Comparison of ENCODE assay signal across 13 mouse cellular contexts in genomic region chr9:9171146-9171816, GRCm38 (mm10).
DNase-seq lines count a peak whose midpoint lies in the region; ATAC-seq and TF ChIP-seq lines count a peak whose summit lies in the region.
"Had no signal": no experiment of that assay in that cellular context is flagged by ENCODE, and none has a peak within 500 bp of the region (broad histone marks: within the 10 kb centered on the region; RNA-seq: fewer than 3 reads in every experiment).

No protein-coding gene starts in this region.

- DNase-seq in embryonic facial prominence, embryonic 11.5 days (ENCODE audit: low spot score) = peak; percentile 24
- no peak for DNase-seq in embryonic facial prominence, embryonic 10.5 days (ENCODE audit: low spot score)
- DNase-seq in kidney, postnatal 0 days (ENCODE audit: low spot score) = peak; percentile 47
- DNase-seq in kidney, postnatal 10 days = no peak
- peak; percentile 18 for DNase-seq in mesoderm, embryonic 11.5 days (ENCODE audit: low read depth, low spot score)
- DNase-seq in adipocyte (ENCODE audit: low spot score) = no peak
- no peak for DNase-seq in cerebellum, adult 11-12 months
- DNase-seq: retina, postnatal 1 day had no signal

- WGBS in embryonic facial prominence, embryonic 11.5 days = 68% methylated on average over 5 of the region's 5 CpGs
- 71% methylated on average over 5 of the region's 5 CpGs for WGBS in embryonic facial prominence, embryonic 10.5 days
- WGBS in kidney, postnatal 0 days = 48% methylated on average over 5 of the region's 5 CpGs

- H3K27ac ChIP-seq in embryonic facial prominence, embryonic 11.5 days (replicated peaks; ENCODE audit: low read depth, low read length) = no peak overlapping the region
- H3K27ac ChIP-seq in embryonic facial prominence, embryonic 10.5 days (replicated peaks) = no peak overlapping the region
- peak overlapping the region; percentile 66; the same call in 1 of the 2 replicates for H3K27ac ChIP-seq in kidney, postnatal 0 days
- peak overlapping the region; percentile 21; the same call in 1 of the 2 replicates for H3K27ac ChIP-seq in embryonic fibroblast, embryonic 13.5 days (ENCODE audit: insufficient read depth, low read length)
- H3K27ac ChIP-seq: liver, embryonic 14.5 days had no signal

- H3K36me3 ChIP-seq in embryonic facial prominence, embryonic 11.5 days (replicated peaks; ENCODE audit: control insufficient read depth, insufficient read depth, low read depth, low read length) = no peaks in the 10 kb centered on the region
- no peaks in the 10 kb centered on the region for H3K36me3 ChIP-seq in embryonic facial prominence, embryonic 10.5 days (replicated peaks)
- H3K36me3 ChIP-seq in kidney, postnatal 0 days (ENCODE audit: insufficient read depth, low read length) = no peaks in the 10 kb centered on the region
- H3K36me3 ChIP-seq: G1E; heart, embryonic 12.5 days had no signal

- TF ChIP-seq POLR2A in embryonic fibroblast, embryonic 13.5 days (IDR thresholded peaks at IDR 0.05; ENCODE audit: low read depth, low read length) = no peak

- no peak overlapping the region for H3K9ac ChIP-seq in embryonic facial prominence, embryonic 11.5 days (replicated peaks; ENCODE audit: low read length)
- H3K9ac ChIP-seq in kidney, postnatal 0 days (ENCODE audit: low read depth, low read length) = no peak overlapping the region
- H3K9ac ChIP-seq: heart, embryonic 12.5 days; liver, embryonic 14.5 days had no signal

- ATAC-seq in embryonic facial prominence, embryonic 11.5 days (replicated peaks; ENCODE audit: insufficient number of reproducible peaks, low FRiP score, low TSS enrichment, low read depth) = no peak
- no peak for ATAC-seq in kidney, postnatal 0 days (replicated peaks; ENCODE audit: low FRiP score, low read depth)
- ATAC-seq: activated CD4-positive, CD25-positive, alpha-beta regulatory T cell, adult 4 months had no signal

- H3K27me3 ChIP-seq in embryonic facial prominence, embryonic 11.5 days (ENCODE audit: control insufficient read depth, insufficient read depth, low read length) = no peaks in the 10 kb centered on the region
- H3K27me3 ChIP-seq in embryonic facial prominence, embryonic 10.5 days (replicated peaks; ENCODE audit: low read depth, poor library complexity, severe bottlenecking) = no peaks in the 10 kb centered on the region
- no peaks in the 10 kb centered on the region for H3K27me3 ChIP-seq in kidney, postnatal 0 days (ENCODE audit: insufficient read depth, low read length)
- H3K27me3 ChIP-seq: heart, embryonic 12.5 days had no signal

- no peaks in the 10 kb centered on the region for H3K4me1 ChIP-seq in embryonic facial prominence, embryonic 11.5 days (ENCODE audit: control insufficient read depth, insufficient read depth, low read length)
- no peaks in the 10 kb centered on the region for H3K4me1 ChIP-seq in embryonic facial prominence, embryonic 10.5 days
- peaks cover 8% of the 10 kb centered on the region for H3K4me1 ChIP-seq in kidney, postnatal 0 days (replicated peaks; ENCODE audit: insufficient read depth, low read length)
- H3K4me1 ChIP-seq in embryonic fibroblast, embryonic 13.5 days (ENCODE audit: control insufficient read depth, insufficient read depth, low read length) = peaks cover 5% of the 10 kb centered on the region; the same call in 1 of the 2 replicates
- H3K4me1 ChIP-seq: heart, embryonic 12.5 days had no signal

- TF ChIP-seq CTCF in kidney, postnatal 0 days (IDR thresholded peaks at IDR 0.05; ENCODE audit: low read depth) = no peak
- TF ChIP-seq CTCF in embryonic fibroblast, embryonic 13.5 days (IDR thresholded peaks at IDR 0.05; ENCODE audit: borderline replicate concordance, insufficient read depth, low read length) = no peak

- no peak overlapping the region for H3K4me3 ChIP-seq in embryonic facial prominence, embryonic 11.5 days (ENCODE audit: low read depth, low read length)
- H3K4me3 ChIP-seq in embryonic facial prominence, embryonic 10.5 days = no peak overlapping the region
- H3K4me3 ChIP-seq in kidney, postnatal 0 days (replicated peaks; ENCODE audit: low read depth, low read length) = no peak overlapping the region
- no peak overlapping the region for H3K4me3 ChIP-seq in embryonic fibroblast, embryonic 13.5 days (ENCODE audit: insufficient read depth, low read length)
- H3K4me3 ChIP-seq: heart, embryonic 12.5 days had no signal

- H3K4me2 ChIP-seq in embryonic facial prominence, embryonic 11.5 days (ENCODE audit: low read depth, low read length) = no peak overlapping the region
- H3K4me2 ChIP-seq in kidney, postnatal 0 days (ENCODE audit: low read length) = no peak overlapping the region
- H3K4me2 ChIP-seq: heart, embryonic 12.5 days had no signal

- no peaks in the 10 kb centered on the region for H3K9me3 ChIP-seq in embryonic facial prominence, embryonic 11.5 days (replicated peaks; ENCODE audit: control insufficient read depth, low read length)
- H3K9me3 ChIP-seq in embryonic facial prominence, embryonic 10.5 days = no peaks in the 10 kb centered on the region
- no peaks in the 10 kb centered on the region for H3K9me3 ChIP-seq in kidney, postnatal 0 days (replicated peaks; ENCODE audit: low read length)
- H3K9me3 ChIP-seq: G1E; heart, embryonic 12.5 days had no signal

Comparison
In these comparisons a context has a peak if more than half of its experiments do, and no peak if none do; other contexts are left out.
1. DNase-seq: peak in embryonic facial prominence, embryonic 11.5 days (single experiment), kidney, postnatal 0 days (single experiment) and mesoderm, embryonic 11.5 days (single experiment); none in embryonic facial prominence, embryonic 10.5 days (single experiment), kidney, postnatal 10 days (single experiment), adipocyte (single experiment) and cerebellum, adult 11-12 months (single experiment).
2. H3K27ac ChIP-seq: peak in kidney, postnatal 0 days (single experiment) and embryonic fibroblast, embryonic 13.5 days (single experiment); none in embryonic facial prominence, embryonic 11.5 days (single experiment) and embryonic facial prominence, embryonic 10.5 days (single experiment).